Mouse (Mus musculus): ENCODE data around the gene Apoa1. TPM values are rescaled to one million over a fixed set of nuclear protein-coding genes. Genes with fewer than 3 reads are reported as not detected.

Gene Apoa1
- polyA plus RNA-seq, 1 experiment from 2014 or later: 318 TPM

- Histone ChIP-seq H3K36me3 (ENCODE audit: control insufficient read depth, insufficient read depth, low read length) (peaks cover 4% of the 10 kb centered on the region), H3K9ac (ENCODE audit: low read length) (no peak overlapping the region), H3K27me3 (ENCODE audit: control insufficient read depth, insufficient read depth, low read length) (no peaks in the 10 kb centered on the region), H3K4me3 (ENCODE audit: low read depth, low read length) (no peak overlapping the region), H3K4me2 (replicated peaks; ENCODE audit: low read depth) (no peak overlapping the region), H3K9me3 (ENCODE audit: control insufficient read depth, low read length) (no peaks in the 10 kb centered on the region), H3K27ac (replicated peaks) (no peak overlapping the region), H3K4me1 (replicated peaks; ENCODE audit: control insufficient read depth, insufficient read depth) (no peaks in the 10 kb centered on the region)
- ATAC-seq (ENCODE audit: low FRiP score, low TSS enrichment) (no peak), DNase-seq (ENCODE audit: low spot score) (no peak)
- no peak for TF ChIP-seq EP300 (optimal IDR thresholded peaks at IDR 0.05)
- no peak for TF ChIP-seq CTCF (IDR thresholded peaks at IDR 0.05; ENCODE audit: low read depth)
- 90% methylated on average over 13 of the region's 13 CpGs for WGBS
These were observed 11.5 kb upstream of the Apoa1 start for GRCm38 (mm10) chr9:46216744-46217470.

- no peaks in the 10 kb centered on the region for H3K27me3 ChIP-seq (ENCODE audit: control insufficient read depth, insufficient read depth, low read length)
These were observed 10.2 kb upstream of the Apoa1 start for GRCm38 (mm10) chr9:46218176-46218575.

GRCm38 (mm10) chr9:46223090-46223489 is 5.3 kb upstream of the Apoa1 start:
- Histone ChIP-seq H3K36me3 (ENCODE audit: control insufficient read depth, insufficient read depth, low read length) (peaks cover 4% of the 10 kb centered on the region), H3K4me2 (replicated peaks; ENCODE audit: low read depth) (no peak overlapping the region), H3K9ac (ENCODE audit: low read length) (no peak overlapping the region), H3K4me3 (ENCODE audit: low read depth, low read length) (no peak overlapping the region), H3K27me3 (ENCODE audit: control insufficient read depth, insufficient read depth, low read length) (no peaks in the 10 kb centered on the region), H3K9me3 (ENCODE audit: control insufficient read depth, low read length) (no peaks in the 10 kb centered on the region), H3K4me1 (replicated peaks; ENCODE audit: control insufficient read depth, insufficient read depth) (no peaks in the 10 kb centered on the region), H3K27ac (replicated peaks) (no peak overlapping the region)
- TF ChIP-seq CTCF (IDR thresholded peaks at IDR 0.05; ENCODE audit: low read depth) (no peak), EP300 (optimal IDR thresholded peaks at IDR 0.05) (no peak)
- ATAC-seq (ENCODE audit: low FRiP score, low TSS enrichment) (no peak), DNase-seq (ENCODE audit: low spot score) (no peak)
- WGBS: 88% methylated on average over 6 of the region's 6 CpGs

More at GRCm38 (mm10) chr9:46218176-46218575, 10.2 kb upstream of the Apoa1 start:
- no peak overlapping the region for H3K27ac ChIP-seq (replicated peaks)
- no peaks in the 10 kb centered on the region for H3K4me1 ChIP-seq (replicated peaks; ENCODE audit: control insufficient read depth, insufficient read depth)
- WGBS: 81% methylated on average over 9 of the region's 9 CpGs
- ATAC-seq (ENCODE audit: low FRiP score, low TSS enrichment) (no peak), DNase-seq (ENCODE audit: low spot score) (no peak)
- no peak overlapping the region for H3K4me2 ChIP-seq (replicated peaks; ENCODE audit: low read depth)
- no peak overlapping the region for H3K9ac ChIP-seq (ENCODE audit: low read length)
- H3K4me3 ChIP-seq (ENCODE audit: low read depth, low read length): no peak overlapping the region
- no peaks in the 10 kb centered on the region for H3K9me3 ChIP-seq (ENCODE audit: control insufficient read depth, low read length)
- no peak for TF ChIP-seq EP300 (optimal IDR thresholded peaks at IDR 0.05)
- peaks cover 4% of the 10 kb centered on the region for H3K36me3 ChIP-seq (ENCODE audit: control insufficient read depth, insufficient read depth, low read length)

GRCm38 (mm10) chr9:46224101-46224500 is 4.3 kb upstream of the Apoa1 start:
- H3K27ac ChIP-seq (replicated peaks): no peak overlapping the region

DNA sequence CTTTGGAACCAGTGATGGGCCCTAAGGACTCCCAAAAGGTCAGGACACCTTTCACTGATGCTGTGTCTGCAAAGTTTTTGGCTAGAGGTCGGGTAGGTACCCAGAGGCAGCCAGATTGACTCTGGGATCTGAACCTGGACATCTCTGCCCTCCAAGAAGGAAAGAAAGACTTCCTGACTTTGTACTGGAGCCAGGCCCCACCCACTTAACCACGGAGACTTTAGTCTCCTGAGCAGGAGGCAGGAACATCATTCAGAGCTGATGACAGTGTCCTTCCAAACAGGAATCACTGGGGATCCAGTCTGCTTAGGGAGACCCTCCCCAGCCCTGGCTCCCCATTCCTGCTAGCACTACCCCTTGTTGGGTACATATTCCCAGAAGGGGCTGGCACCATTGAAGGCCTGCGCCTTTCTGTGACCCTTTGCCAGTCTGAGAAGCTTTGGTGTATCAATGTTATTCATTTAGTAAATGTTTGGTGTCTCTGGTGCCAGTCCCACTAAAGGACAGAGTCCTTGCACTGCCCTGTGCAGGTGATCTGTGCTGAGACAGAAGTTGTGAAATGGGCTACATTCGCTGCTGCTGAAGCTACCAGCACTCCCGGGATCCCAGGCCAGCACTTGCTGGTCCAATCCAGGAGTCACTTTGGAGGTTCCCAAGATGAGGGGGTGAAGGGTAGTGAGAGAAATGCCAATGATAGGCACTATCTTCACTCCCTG is 3.3 kb upstream of the Apoa1 start:
- Histone ChIP-seq H3K27me3 (ENCODE audit: control insufficient read depth, insufficient read depth, low read length) (no peaks in the 10 kb centered on the region), H3K4me1 (replicated peaks; ENCODE audit: control insufficient read depth, insufficient read depth) (0 out of 2 replicates have a peak, but pooled peaks cover 2% of the 10 kb centered on the region), H3K36me3 (ENCODE audit: control insufficient read depth, insufficient read depth, low read length) (peaks cover 4% of the 10 kb centered on the region), H3K9me3 (ENCODE audit: control insufficient read depth, low read length) (no peaks in the 10 kb centered on the region), H3K27ac (replicated peaks) (no peak overlapping the region), H3K4me2 (replicated peaks; ENCODE audit: low read depth) (no peak overlapping the region), H3K4me3 (ENCODE audit: low read depth, low read length) (no peak overlapping the region), H3K9ac (ENCODE audit: low read length) (no peak overlapping the region)
- no peak for DNase-seq (ENCODE audit: low spot score)
- ATAC-seq (ENCODE audit: low FRiP score, low TSS enrichment): no peak
- TF ChIP-seq CTCF (IDR thresholded peaks at IDR 0.05; ENCODE audit: low read depth): no peak
- TF ChIP-seq EP300 (optimal IDR thresholded peaks at IDR 0.05): no peak
- WGBS: 58% methylated on average over 5 of the region's 5 CpGs

More at GRCm38 (mm10) chr9:46224101-46224500, 4.3 kb upstream of the Apoa1 start:
- no peak for DNase-seq (ENCODE audit: low spot score)
- Histone ChIP-seq H3K4me3 (ENCODE audit: low read depth, low read length) (no peak overlapping the region), H3K9me3 (ENCODE audit: control insufficient read depth, low read length) (no peaks in the 10 kb centered on the region), H3K27me3 (ENCODE audit: control insufficient read depth, insufficient read depth, low read length) (no peaks in the 10 kb centered on the region), H3K4me1 (replicated peaks; ENCODE audit: control insufficient read depth, insufficient read depth) (no peaks in the 10 kb centered on the region), H3K9ac (ENCODE audit: low read length) (no peak overlapping the region), H3K36me3 (ENCODE audit: control insufficient read depth, insufficient read depth, low read length) (peaks cover 4% of the 10 kb centered on the region), H3K4me2 (replicated peaks; ENCODE audit: low read depth) (no peak overlapping the region)
- TF ChIP-seq EP300 (optimal IDR thresholded peaks at IDR 0.05) (no peak), CTCF (IDR thresholded peaks at IDR 0.05; ENCODE audit: low read depth) (no peak)
- WGBS: 66% methylated on average over 3 of the region's 3 CpGs
- ATAC-seq (ENCODE audit: low FRiP score, low TSS enrichment): no peak

Data from stomach, postnatal 0 days (tissue).